Mouse (Mus musculus): Measurements from ENCODE around the gene Nfe2l1.
"Not testable (repeated sequence)": the region's sequence is repeated elsewhere in the genome, so short reads cannot be mapped to it uniquely, and the experiment has no call there.

Gene Nfe2l1

GRCm38 (mm10) chr11:96816979-96817378 is 12.8 kb downstream of the Nfe2l1 start:
- DNase-seq = no peak

- DNase-seq = no peak
These were observed 13.3 kb downstream of the Nfe2l1 start for GRCm38 (mm10) chr11:96816494-96816893.

- DNase-seq = no peak
These were observed 13.9 kb downstream of the Nfe2l1 start for GRCm38 (mm10) chr11:96815895-96816294.

- no peak for DNase-seq
These were observed 15.3 kb downstream of the Nfe2l1 start for GRCm38 (mm10) chr11:96814443-96814842.

- no peak for DNase-seq
These were observed 15.8 kb downstream of the Nfe2l1 start for GRCm38 (mm10) chr11:96813920-96814319.

GRCm38 (mm10) chr11:96813455-96813854 is 16.3 kb downstream of the Nfe2l1 start:
- DNase-seq = no peak

GRCm38 (mm10) chr11:96811188-96811587 is 18.6 kb downstream of the Nfe2l1 start:
- not testable (repeated sequence) for DNase-seq

- DNase-seq = no peak
These were observed 20.1 kb downstream of the Nfe2l1 start for GRCm38 (mm10) chr11:96809562-96810235.

- DNase-seq = no peak
These were observed 21.7 kb downstream of the Nfe2l1 start for GRCm38 (mm10) chr11:96808066-96808465.

GRCm38 (mm10) chr11:96805606-96806005 is 24.2 kb downstream of the Nfe2l1 start:
- no peak for DNase-seq

- no peak for DNase-seq
These were observed 30.3 kb downstream of the Nfe2l1 start for GRCm38 (mm10) chr11:96799511-96799910.

- DNase-seq = peak; percentile 19
These were observed 33.2 kb downstream of the Nfe2l1 start for GRCm38 (mm10) chr11:96796586-96796985.

GRCm38 (mm10) chr11:96796081-96796480 is 33.7 kb downstream of the Nfe2l1 start:
- no peak for DNase-seq

GRCm38 (mm10) chr11:96795491-96795890 is 34.3 kb downstream of the Nfe2l1 start:
- DNase-seq = no peak

GRCm38 (mm10) chr11:96790681-96791080 is 39.1 kb downstream of the Nfe2l1 start:
- DNase-seq = no peak

GRCm38 (mm10) chr11:96789990-96790389 is 39.8 kb downstream of the Nfe2l1 start:
- no peak for DNase-seq

GRCm38 (mm10) chr11:96788871-96789795 is 40.6 kb downstream of the Nfe2l1 start, which contains the start of gene Cbx1:
Gene Cbx1 (plus strand): TSS chr11:96789127.
- peak; percentile 94 for DNase-seq

GRCm38 (mm10) chr11:96786731-96787450 is 42.9 kb downstream of the Nfe2l1 start:
- DNase-seq = no peak

- peak; percentile 80 for DNase-seq
These were observed 44.9 kb downstream of the Nfe2l1 start for GRCm38 (mm10) chr11:96784847-96785246.

- no peak for DNase-seq
These were observed 48.3 kb downstream of the Nfe2l1 start for GRCm38 (mm10) chr11:96781425-96781824.

GRCm38 (mm10) chr11:96780306-96780705 is 49.5 kb downstream of the Nfe2l1 start:
- DNase-seq = no peak

- DNase-seq = not testable (repeated sequence)
These were observed 51.6 kb downstream of the Nfe2l1 start for GRCm38 (mm10) chr11:96778061-96778627.
